Mouse (Mus musculus): Measurements from ENCODE around the gene Wwtr1.

- TF ChIP-seq CTCF (IDR thresholded peaks at IDR 0.05; ENCODE audit: low read depth, low read length) = no peak
- no peak for TF ChIP-seq POLR2A (IDR thresholded peaks at IDR 0.05; ENCODE audit: extremely low read depth, insufficient read depth, low read length)
Observed at GRCm38 (mm10) chr3:57572331-57572975, 3.3 kb downstream of the Wwtr1 start.

All from liver, adult 2 months (tissue).